Mouse (Mus musculus) small intestine, adult 10 weeks (tissue): Measurements from ENCODE around the gene Krtdap. TPM values are rescaled to one million over a fixed set of nuclear protein-coding genes. Genes with fewer than 3 reads are reported as not detected.

Experiments
- polyA plus RNA-seq: library from polyadenylated mRNA; stranded (reverse); fragments of 350-450 nt; fragmentation: Illumina TruSeq; extraction: RNeasy Lipid Tissue Mini Kit (QIAGEN cat#74804); gene quantifications from one replicate; pipeline ENCODE4 v1.2.3, GENCODE M21; 2014; ENCODE audit warnings: low replicate concordance

Krtdap gene
- polyA plus RNA-seq, result not detected

DNA sequence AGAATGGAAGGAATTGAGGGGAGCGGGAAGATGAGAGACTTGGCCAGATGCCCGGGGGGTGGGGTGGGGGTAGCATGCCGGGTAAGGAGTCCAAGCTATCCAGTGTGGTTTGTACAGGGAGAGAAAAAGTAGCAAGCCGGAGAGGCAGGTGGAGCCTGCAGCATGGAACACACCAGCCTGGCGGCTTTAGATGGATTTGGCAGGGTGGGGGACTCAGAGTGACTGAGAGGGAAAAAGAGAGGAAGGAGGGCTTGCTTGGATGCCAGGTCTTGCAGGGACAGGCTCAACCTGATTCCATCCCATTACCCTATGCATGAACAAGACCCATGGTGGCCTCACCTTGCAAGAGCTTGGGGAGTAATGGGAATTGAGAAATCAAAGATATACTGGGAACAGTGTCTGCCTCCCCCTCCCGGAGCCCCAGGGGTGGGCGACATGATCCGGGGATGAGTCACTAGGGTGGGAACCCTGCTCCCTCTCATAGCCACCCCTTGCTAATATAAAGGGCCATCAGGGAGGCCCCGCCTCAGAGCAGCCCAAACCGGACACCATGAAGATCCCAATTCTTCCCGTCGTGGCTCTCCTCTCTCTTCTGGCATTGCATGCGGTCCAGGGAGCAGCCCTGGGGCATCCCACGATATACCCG, at the start of gene Krtdap:
Gene Krtdap (plus strand): TSS at position 520 of the 646 bp plus-strand sequence.

DNA sequence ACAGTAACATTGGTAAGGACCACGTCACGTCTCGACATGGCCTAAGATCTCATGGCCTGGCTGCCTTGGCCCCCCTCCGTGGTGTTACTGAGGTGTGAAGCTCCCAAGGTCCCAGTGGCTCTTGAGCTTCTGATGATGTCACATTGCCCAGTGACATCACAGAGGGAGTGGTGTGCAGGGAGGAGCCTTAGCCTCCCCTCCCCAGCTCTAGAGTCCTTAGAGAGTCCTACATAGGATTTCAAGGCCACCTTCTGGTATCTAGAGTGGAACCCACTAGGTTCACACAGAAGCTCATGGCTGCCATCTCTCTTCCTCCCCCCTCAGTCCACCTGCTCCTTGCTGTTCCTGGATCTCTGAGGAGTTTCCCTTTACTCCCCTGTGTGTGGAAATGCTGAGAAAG, 44.1 kb upstream of the Krtdap start, which contains the start of gene Gapdhs:
Gene Gapdhs (minus strand): TSS at position 65 of the 400 bp plus-strand sequence.

DNA sequence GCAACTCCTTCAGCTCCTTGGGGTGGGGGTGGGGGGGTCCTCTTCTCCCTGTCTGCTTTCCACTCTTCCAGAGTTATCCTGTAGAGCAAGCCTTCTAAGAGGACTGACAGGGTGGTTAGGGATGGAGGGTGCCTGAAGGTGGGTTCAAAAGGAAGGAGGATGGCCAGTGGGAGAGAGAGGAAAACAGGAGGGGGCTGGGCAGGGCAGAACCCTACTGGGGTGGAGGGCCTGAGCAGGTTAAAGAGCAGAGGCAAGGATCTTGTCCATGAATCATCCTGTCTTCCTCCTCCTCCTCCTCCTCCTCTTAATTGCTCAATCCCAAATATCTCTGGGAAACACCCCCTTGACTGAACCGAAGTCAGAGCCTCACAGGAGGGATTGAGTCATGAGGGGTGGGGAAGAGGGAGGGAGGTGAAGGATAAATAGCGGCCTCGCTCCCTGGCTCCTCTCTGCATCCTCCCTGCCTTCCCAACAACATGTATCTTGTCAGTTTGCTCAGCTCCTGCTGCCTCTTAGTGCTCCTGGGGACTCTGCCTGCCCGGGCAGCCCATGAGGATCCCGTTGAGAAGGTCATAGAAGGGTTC, 36.5 kb upstream of the Krtdap start, which contains the start of gene Sbsn:
Gene Sbsn (plus strand): TSS at position 386 of the 584 bp plus-strand sequence.

DNA sequence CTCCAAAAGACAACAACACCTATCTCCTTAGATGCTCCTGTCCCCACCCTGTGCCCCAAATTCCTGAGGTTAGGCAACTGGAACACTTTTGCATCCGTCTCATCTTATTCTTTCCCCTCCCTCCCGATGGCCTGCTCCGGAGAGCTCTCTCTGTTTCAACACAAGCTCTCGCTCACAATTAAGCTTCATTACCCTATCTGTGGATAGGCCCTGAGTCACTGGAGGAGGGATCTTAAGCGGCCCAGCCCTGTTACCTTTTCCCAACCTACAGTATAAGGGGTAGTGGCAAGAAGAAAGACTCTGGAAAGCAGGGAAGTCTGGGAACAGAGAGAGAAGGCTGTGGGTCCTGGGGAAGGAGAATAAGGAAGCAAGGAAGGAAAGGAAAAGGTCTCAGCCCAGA, 24.2 kb upstream of the Krtdap start, which contains the start of gene Dmkn:
Gene Dmkn (plus strand): TSS at position 301 of the 400 bp plus-strand sequence.

DNA sequence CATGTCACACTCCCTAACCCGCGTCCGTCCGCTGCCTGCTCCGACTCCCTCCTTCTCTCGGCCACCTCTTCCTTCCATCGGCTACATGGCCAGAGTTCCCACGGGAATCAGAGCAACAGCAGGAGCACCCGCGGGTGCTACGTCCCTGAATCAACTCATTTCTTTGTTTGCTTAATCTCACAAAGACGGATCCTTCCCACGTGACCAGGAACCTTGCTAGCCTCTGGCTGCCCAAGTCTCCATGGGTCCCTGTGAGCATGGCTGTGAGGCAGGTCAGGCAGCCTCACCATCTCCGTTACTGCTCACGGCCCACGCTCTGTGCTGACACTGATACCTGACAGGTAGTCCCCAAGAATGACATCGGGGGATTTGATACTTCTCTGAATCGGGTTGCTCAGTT, 36.0 kb downstream of the Krtdap start, which contains the start of gene Ffar2:
Gene Ffar2 (minus strand): TSS at position 101 of the 400 bp plus-strand sequence.

Other genes starting within 250 kb of the Krtdap start
- 28.5 TPM for gene Hspb6, start 235.7 kb upstream of the Krtdap start, polyA plus RNA-seq
- gene Proser3, start 235.6 kb upstream of the Krtdap start, polyA plus RNA-seq, result 0.97 TPM
- not detected for gene Lin37, start 228.1 kb upstream of the Krtdap start, polyA plus RNA-seq
- 2.6 TPM for gene U2af1l4, start 224.6 kb upstream of the Krtdap start, polyA plus RNA-seq
- gene Gm49396, start 224.6 kb upstream of the Krtdap start, polyA plus RNA-seq, result 6.2 TPM
- gene Psenen, start 224.3 kb upstream of the Krtdap start, polyA plus RNA-seq, result 17.3 TPM
- gene Igflr1, start 222.5 kb upstream of the Krtdap start, polyA plus RNA-seq, result not detected
- gene Kmt2b, start 199.2 kb upstream of the Krtdap start, polyA plus RNA-seq, result 4.6 TPM
- gene Zbtb32, start 189.0 kb upstream of the Krtdap start, polyA plus RNA-seq, result not detected
- not detected for gene Upk1a, start 175.0 kb upstream of the Krtdap start, polyA plus RNA-seq
- 1,034 TPM for gene Cox6b1, start 161.7 kb upstream of the Krtdap start, polyA plus RNA-seq
- gene Etv2, start 152.0 kb upstream of the Krtdap start, polyA plus RNA-seq, result not detected
- not detected for gene Rbm42, start 137.6 kb upstream of the Krtdap start, polyA plus RNA-seq
- gene Haus5, start 122.9 kb upstream of the Krtdap start, polyA plus RNA-seq, result 2.8 TPM
- gene Pmis2, start 116.3 kb upstream of the Krtdap start, polyA plus RNA-seq, result not detected
- not detected for gene 2200002J24Rik, start 89.0 kb upstream of the Krtdap start, polyA plus RNA-seq
- gene Atp4a, start 75.7 kb upstream of the Krtdap start, polyA plus RNA-seq, result not detected
- 4.8 TPM for gene Tmem147, start 58.4 kb upstream of the Krtdap start, polyA plus RNA-seq
- gene Gapdhs, start 44.2 kb upstream of the Krtdap start, polyA plus RNA-seq, result not detected
- gene Sbsn, start 36.4 kb upstream of the Krtdap start, polyA plus RNA-seq, result 0.15 TPM
- gene Dmkn, start 24.1 kb upstream of the Krtdap start, polyA plus RNA-seq, result not detected
- gene Ffar2, start 35.9 kb downstream of the Krtdap start, polyA plus RNA-seq, result 1.7 TPM
- not detected for gene Ffar3, start 68.3 kb downstream of the Krtdap start, polyA plus RNA-seq
- 0.85 TPM for gene Ffar1, start 73.7 kb downstream of the Krtdap start, polyA plus RNA-seq
- 3.0 TPM for gene Cd22, start 92.4 kb downstream of the Krtdap start, polyA plus RNA-seq
- gene Mag, start 127.0 kb downstream of the Krtdap start, polyA plus RNA-seq, result not detected
- 2.0 TPM for gene Hamp2, start 136.8 kb downstream of the Krtdap start, polyA plus RNA-seq
- gene Hamp, start 156.1 kb downstream of the Krtdap start, polyA plus RNA-seq, result not detected
- 52.9 TPM for gene Usf2, start 168.9 kb downstream of the Krtdap start, polyA plus RNA-seq
- 4.8 TPM for gene Lsr, start 185.6 kb downstream of the Krtdap start, polyA plus RNA-seq
- 4.1 TPM for gene Fam187b, start 185.9 kb downstream of the Krtdap start, polyA plus RNA-seq